Mouse (Mus musculus): ENCODE data around the gene Pex6.
"Not testable (repeated sequence)": the region's sequence is repeated elsewhere in the genome, so short reads cannot be mapped to it uniquely, and the experiment has no call there.

The Pex6 gene

GRCm38 (mm10) chr17:46741305-46741704 is 30.0 kb downstream of the Pex6 start:
- DNase-seq, result no peak

GRCm38 (mm10) chr17:46742986-46743385 is 31.7 kb downstream of the Pex6 start:
- no peak for DNase-seq

- DNase-seq, result no peak
These were observed 34.2 kb downstream of the Pex6 start for GRCm38 (mm10) chr17:46745506-46745905.

GRCm38 (mm10) chr17:46747234-46747633 is 36.0 kb downstream of the Pex6 start:
- no peak for DNase-seq

- DNase-seq, result no peak
These were observed 36.5 kb downstream of the Pex6 start for GRCm38 (mm10) chr17:46747806-46748205.

- DNase-seq, result no peak
These were observed 38.0 kb downstream of the Pex6 start for GRCm38 (mm10) chr17:46749282-46749681.

GRCm38 (mm10) chr17:46750580-46750979 is 39.3 kb downstream of the Pex6 start:
- DNase-seq, result no peak

GRCm38 (mm10) chr17:46751056-46751793 is 40.0 kb downstream of the Pex6 start:
- no peak for DNase-seq

- DNase-seq, result peak; percentile 97 to 99
These were observed 40.7 kb downstream of the Pex6 start, which contains the start of gene Cnpy3 for GRCm38 (mm10) chr17:46751794-46752556. Gene Cnpy3 (minus strand): TSS chr17:46752214.

- no peak for DNase-seq
These were observed 47.5 kb downstream of the Pex6 start for GRCm38 (mm10) chr17:46758753-46759152.

GRCm38 (mm10) chr17:46763544-46763943 is 52.3 kb downstream of the Pex6 start, which contains the start of gene Ptcra:
Gene Ptcra (minus strand): TSS chr17:46763712.
- DNase-seq, result no peak

- DNase-seq, result not testable (repeated sequence)
These were observed 53.7 kb downstream of the Pex6 start for GRCm38 (mm10) chr17:46764916-46765315.

GRCm38 (mm10) chr17:46767868-46768267 is 56.6 kb downstream of the Pex6 start:
- DNase-seq, result no peak

GRCm38 (mm10) chr17:46770546-46770945 is 59.3 kb downstream of the Pex6 start:
- DNase-seq, result no peak

- no peak for DNase-seq
These were observed 59.8 kb downstream of the Pex6 start for GRCm38 (mm10) chr17:46771025-46771424.

GRCm38 (mm10) chr17:46771616-46772015 is 60.4 kb downstream of the Pex6 start:
- DNase-seq, result no peak

GRCm38 (mm10) chr17:46772038-46772403 is 60.8 kb downstream of the Pex6 start:
- DNase-seq, result no peak

- peak; percentile 84 to 85 for DNase-seq
These were observed 61.4 kb downstream of the Pex6 start, which contains the start of gene 2310039H08Rik for GRCm38 (mm10) chr17:46772404-46773277. Gene 2310039H08Rik (plus strand): TSS chr17:46772635.

GRCm38 (mm10) chr17:46773278-46774130 is 62.2 kb downstream of the Pex6 start:
- DNase-seq, result peak in 1 of 2 experiments; percentile 22

- DNase-seq, result no peak
These were observed 62.8 kb downstream of the Pex6 start for GRCm38 (mm10) chr17:46774131-46774472.

GRCm38 (mm10) chr17:46775070-46775469 is 63.8 kb downstream of the Pex6 start:
- no peak for DNase-seq

Measured in cerebellum, adult 18-20 months (tissue).